Comparison of ENCODE assay signal across 27 mouse cellular contexts in the genomic region with DNA sequence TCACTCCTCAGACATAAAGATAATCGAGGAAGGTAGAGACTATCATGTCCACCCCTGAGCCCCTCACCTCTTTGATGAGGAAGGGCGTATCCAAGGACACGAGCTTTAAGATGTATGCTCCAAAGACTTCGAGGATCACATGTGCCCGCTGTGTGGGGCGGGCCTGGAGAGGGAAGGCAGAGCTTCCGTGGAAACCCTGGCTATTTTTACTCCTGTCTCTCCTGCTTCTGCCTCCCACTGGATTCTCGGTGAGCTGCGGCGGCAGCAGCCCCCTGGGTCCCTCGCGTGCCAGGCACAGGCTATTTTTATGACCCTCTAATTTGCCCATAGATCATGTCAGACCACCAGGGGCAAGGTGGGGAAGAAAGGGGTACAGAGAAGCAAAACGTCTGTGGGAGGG.
DNase-seq lines count a peak whose midpoint lies in the region; ATAC-seq and TF ChIP-seq lines count a peak whose summit lies in the region.
"Had no signal": no experiment of that assay in that cellular context is flagged by ENCODE, and none has a peak within 500 bp of the region (broad histone marks: within the 10 kb centered on the region; RNA-seq: fewer than 3 reads in every experiment).

No protein-coding gene starts in this region.

- 31% methylated on average over 13 of the region's 13 CpGs for WGBS in olfactory bulb, adult 2 months
- 48% methylated on average over 13 of the region's 13 CpGs for WGBS in kidney, embryonic 14.5 days

- no peak overlapping the region for H3K4me2 ChIP-seq in kidney, embryonic 14.5 days (replicated peaks; ENCODE audit: low read depth, low read length)
- H3K4me2 ChIP-seq: embryonic facial prominence, embryonic 15.5 days; forebrain, embryonic 12.5 days; heart, embryonic 15.5 days; limb, embryonic 13.5 days; liver, embryonic 11.5 days; midbrain, embryonic 12.5 days; neural tube, embryonic 13.5 days had no signal

- no peaks in the 10 kb centered on the region for H3K9me3 ChIP-seq in kidney, embryonic 14.5 days (ENCODE audit: control insufficient read depth, low read length)
- H3K9me3 ChIP-seq: embryonic facial prominence, embryonic 10.5 days; embryonic facial prominence, embryonic 15.5 days; forebrain, embryonic 12.5 days; heart, embryonic 15.5 days; limb, embryonic 13.5 days; midbrain, embryonic 12.5 days; neural tube, embryonic 13.5 days had no signal

- peaks cover 53% of the 10 kb centered on the region for H3K4me1 ChIP-seq in olfactory bulb, adult 2 months (ENCODE audit: control insufficient read depth, insufficient read depth, low read length)
- H3K4me1 ChIP-seq in kidney, embryonic 14.5 days (ENCODE audit: control insufficient read depth, insufficient read depth, low read length): peaks cover 14% of the 10 kb centered on the region; the same call in 1 of the 2 replicates
- H3K4me1 ChIP-seq: megakaryocyte, embryonic 14.5 days had no signal

- H3K9ac ChIP-seq in kidney, embryonic 14.5 days (ENCODE audit: low read depth, low read length): no peak overlapping the region
- H3K9ac ChIP-seq: embryonic facial prominence, embryonic 15.5 days; forebrain, embryonic 12.5 days; forebrain, postnatal 0 days; heart, embryonic 15.5 days; limb, embryonic 13.5 days; midbrain, embryonic 12.5 days; neural tube, embryonic 13.5 days had no signal

- TF ChIP-seq CTCF in olfactory bulb, adult 2 months (IDR thresholded peaks at IDR 0.05; ENCODE audit: insufficient read depth, low read depth, low read length): no peak

- no peak for TF ChIP-seq POLR2A in olfactory bulb, adult 2 months (IDR thresholded peaks at IDR 0.05; ENCODE audit: insufficient read depth, low read depth, low read length)

- H3K27me3 ChIP-seq in kidney, embryonic 14.5 days (ENCODE audit: control insufficient read depth, insufficient read depth, low read length): 0 out of 2 replicates have a peak, but pooled peaks cover 3% of the 10 kb centered on the region
- H3K27me3 ChIP-seq: embryonic facial prominence, embryonic 15.5 days; neural tube, embryonic 13.5 days had no signal

- H3K4me3 ChIP-seq in olfactory bulb, adult 2 months (ENCODE audit: insufficient read depth, low read depth, low read length): no peak overlapping the region
- no peak overlapping the region for H3K4me3 ChIP-seq in kidney, embryonic 14.5 days (ENCODE audit: low read length)
- H3K4me3 ChIP-seq: embryonic facial prominence, embryonic 10.5 days; embryonic facial prominence, embryonic 15.5 days; forebrain, embryonic 12.5 days; heart, embryonic 15.5 days; limb, embryonic 13.5 days; megakaryocyte, embryonic 14.5 days; midbrain, embryonic 12.5 days; neural tube, embryonic 13.5 days had no signal

- peak; percentile 71 for DNase-seq in right cerebral cortex, adult 18-20 months
- DNase-seq in right cerebral cortex, postnatal 4 days: no peak
- peak; percentile 38 to 55 for DNase-seq in left cerebral cortex, adult 18-20 months (ENCODE audit: low spot score in 2 of 2)
- peak; percentile 36 to 73 for DNase-seq in right cerebral cortex, postnatal 36 days (ENCODE audit: low spot score in 2 of 2)
- no peak for DNase-seq in kidney, postnatal 25 days
- no peak for DNase-seq in urinary bladder, adult 18-20 months (ENCODE audit: low spot score in 2 of 2)
- DNase-seq: adrenal gland, postnatal 25 days; cerebellum, adult 18-20 months; cerebellum, postnatal 14 days; forebrain, postnatal 0 days; kidney, adult 18-20 months; lung, postnatal 4 days; thymus, adult 2 months; thymus, postnatal 36 days had no signal

- peak overlapping the region; percentile 97 for H3K27ac ChIP-seq in olfactory bulb, adult 2 months (ENCODE audit: insufficient read depth, low read depth, low read length)
- H3K27ac ChIP-seq in kidney, embryonic 14.5 days (ENCODE audit: low read depth, low read length): no peak overlapping the region
- H3K27ac ChIP-seq: embryonic facial prominence, embryonic 10.5 days; embryonic facial prominence, embryonic 15.5 days; forebrain, embryonic 12.5 days; heart, embryonic 15.5 days; limb, embryonic 13.5 days; midbrain, embryonic 12.5 days; neural tube, embryonic 13.5 days had no signal

- H3K36me3 ChIP-seq in kidney, embryonic 14.5 days (ENCODE audit: control insufficient read depth, insufficient read depth, low read length): no peaks in the 10 kb centered on the region
- H3K36me3 ChIP-seq: embryonic facial prominence, embryonic 10.5 days; embryonic facial prominence, embryonic 15.5 days; forebrain, embryonic 12.5 days; heart, embryonic 15.5 days; limb, embryonic 13.5 days; midbrain, embryonic 12.5 days; neural tube, embryonic 13.5 days had no signal

- ATAC-seq in kidney, embryonic 14.5 days (ENCODE audit: low FRiP score, low TSS enrichment): no peak
- ATAC-seq: CD4-positive, CD25-positive, alpha-beta regulatory T cell, adult 4 months; forebrain, postnatal 0 days; hindbrain, embryonic 16.5 days had no signal

Comparison
In these comparisons a context has a peak if more than half of its experiments do, and no peak if none do; other contexts are left out.
1. DNase-seq: peak in right cerebral cortex, adult 18-20 months (single experiment), left cerebral cortex, adult 18-20 months (2 of 2) and right cerebral cortex, postnatal 36 days (2 of 2); none in right cerebral cortex, postnatal 4 days (single experiment), kidney, postnatal 25 days (0 of 2) and urinary bladder, adult 18-20 months (0 of 2).